Mouse (Mus musculus) adrenal gland, postnatal 4 days (tissue): ENCODE measurements around the gene Mycbp2. TPM values are rescaled to one million over a fixed set of nuclear protein-coding genes. Genes with fewer than 3 reads are reported as not detected.

Experiments
- DNase-seq, 2 experiments: peaks; one replicate each; pipeline ENCODE4 v3.0.0; 2021 to 2022; ENCODE audit warnings: low spot score in 2 of 2, mixed read lengths in 2 of 2
- total RNA-seq, 2 experiments: library from RNA; stranded (reverse); gene quantifications; 2 replicates each; pipeline ENCODE4 v1.2.3; 2021

Mycbp2 gene
- total RNA-seq, 2 experiments from 2014 or later, result 45.2 to 51.2 TPM

GRCm38 (mm10) chr14:103102731-103103335, 243.8 kb downstream of the Mycbp2 start:
- no peak for DNase-seq

- DNase-seq, result no peak
Measured at GRCm38 (mm10) chr14:103102246-103102645, 244.4 kb downstream of the Mycbp2 start.

- DNase-seq, result no peak
Measured at GRCm38 (mm10) chr14:103101171-103101570, 245.4 kb downstream of the Mycbp2 start.

- DNase-seq, result no peak
Measured at GRCm38 (mm10) chr14:103100296-103100695, 246.3 kb downstream of the Mycbp2 start.

GRCm38 (mm10) chr14:103099238-103099933, 247.2 kb downstream of the Mycbp2 start, which contains the start of gene Fbxl3:
Gene Fbxl3 (minus strand): TSS chr14:103099566.
- DNase-seq, result peak; percentile 77 to 85

GRCm38 (mm10) chr14:103098587-103099235, 247.9 kb downstream of the Mycbp2 start:
- peak; percentile 68 to 75 for DNase-seq

- DNase-seq, result no peak
Measured at GRCm38 (mm10) chr14:103098213-103098586, 248.4 kb downstream of the Mycbp2 start.

GRCm38 (mm10) chr14:103096621-103097020, 250.0 kb downstream of the Mycbp2 start:
- DNase-seq, result peak in 1 of 2 experiments; percentile 15

- DNase-seq, result no peak
Measured at GRCm38 (mm10) chr14:103095826-103096225, 250.8 kb downstream of the Mycbp2 start.

GRCm38 (mm10) chr14:103095036-103095435, 251.6 kb downstream of the Mycbp2 start:
- no peak for DNase-seq

- DNase-seq, result no peak
Measured at GRCm38 (mm10) chr14:103093670-103094069, 252.9 kb downstream of the Mycbp2 start.

GRCm38 (mm10) chr14:103093236-103093635, 253.4 kb downstream of the Mycbp2 start:
- no peak for DNase-seq

GRCm38 (mm10) chr14:103088624-103089023, 258.0 kb downstream of the Mycbp2 start:
- DNase-seq, result no peak

- DNase-seq, result no peak
Measured at GRCm38 (mm10) chr14:103087846-103088245, 258.8 kb downstream of the Mycbp2 start.

GRCm38 (mm10) chr14:103086671-103087324, 259.8 kb downstream of the Mycbp2 start:
- no peak for DNase-seq

GRCm38 (mm10) chr14:103085840-103086533, 260.6 kb downstream of the Mycbp2 start:
- no peak for DNase-seq

- DNase-seq, result no peak
Measured at GRCm38 (mm10) chr14:103079209-103079977, 267.2 kb downstream of the Mycbp2 start.

- no peak for DNase-seq
Measured at GRCm38 (mm10) chr14:103078006-103078912, 268.4 kb downstream of the Mycbp2 start.
